Mouse (Mus musculus) left cerebral cortex, postnatal 10 days (tissue): Measurements from ENCODE around the gene Smim6. TPM values are rescaled to one million over a fixed set of nuclear protein-coding genes. Genes with fewer than 3 reads are reported as not detected.

Experiments used
- total RNA-seq, 2 experiments: library from RNA; stranded (reverse); gene quantifications; 2 replicates each; pipeline ENCODE4 v1.2.3; 2021

The Smim6 gene
- total RNA-seq, 2 experiments from 2014 or later: not detected

Other genes starting within 250 kb of the Smim6 start
- gene Grb2, start 203.4 kb upstream of the Smim6 start, total RNA-seq: 100 to 1,000 TPM; 183 to 193 TPM
- 10 to 100 TPM; 37.7 to 40.0 TPM for gene Tmem94, start 146.6 kb upstream of the Smim6 start, total RNA-seq
- gene Caskin2, start 98.4 kb upstream of the Smim6 start, total RNA-seq: 10 to 100 TPM; 15.7 to 17.7 TPM
- gene Tsen54, start 97.3 kb upstream of the Smim6 start, total RNA-seq: 10 to 100 TPM; 13.9 to 14.2 TPM
- gene Llgl2, start 88.0 kb upstream of the Smim6 start, total RNA-seq: 1 to 10 TPM in 1 of 2 experiments, under 1 TPM in 1; 0.63 to 1.6 TPM
- under 1 TPM; 0.17 to 0.93 TPM for gene Myo15b, start 53.6 kb upstream of the Smim6 start, total RNA-seq
- under 1 TPM in 1 of 2 experiments, not detected in 1; 0.41 TPM for gene Smim5, start 12.1 kb upstream of the Smim6 start, total RNA-seq
- 10 to 100 TPM; 55.3 to 60.9 TPM for gene Sap30bp, start 21.3 kb downstream of the Smim6 start, total RNA-seq
- 10 to 100 TPM; 17.1 to 20.9 TPM for gene Recql5, start 21.5 kb downstream of the Smim6 start, total RNA-seq
- 1 to 10 TPM; 4.7 to 4.8 TPM for gene Itgb4, start 62.7 kb downstream of the Smim6 start, total RNA-seq
- 10 to 100 TPM; 25.6 to 28.1 TPM for gene Galk1, start 100.7 kb downstream of the Smim6 start, total RNA-seq
- gene H3f3b, start 115.9 kb downstream of the Smim6 start, total RNA-seq: 100 to 1,000 TPM; 320 to 336 TPM
- gene Unk, start 118.3 kb downstream of the Smim6 start, total RNA-seq: 10 to 100 TPM; 24.8 to 25.8 TPM
- gene Unc13d, start 165.9 kb downstream of the Smim6 start, total RNA-seq: 1 to 10 TPM in 1 of 2 experiments, under 1 TPM in 1; 0.63 to 1.2 TPM
- gene Wbp2, start 175.0 kb downstream of the Smim6 start, total RNA-seq: 100 to 1,000 TPM; 229 to 234 TPM
- gene Trim47, start 215.2 kb downstream of the Smim6 start, total RNA-seq: 1 to 10 TPM; 6.2 to 7.9 TPM
- 1 to 10 TPM; 6.2 to 6.6 TPM for gene Trim65, start 219.1 kb downstream of the Smim6 start, total RNA-seq
- 10 to 100 TPM; 52.2 to 54.6 TPM for gene Mrpl38, start 226.9 kb downstream of the Smim6 start, total RNA-seq